Mouse (Mus musculus) forebrain, embryonic 12.5 days (tissue): Measurements from ENCODE around the gene Pou2f1. TPM values are rescaled to one million over a fixed set of nuclear protein-coding genes. Genes with fewer than 3 reads are reported as not detected.

ENCODE experiments used
- ATAC-seq: fragments of 200-750 bp; cut with Nextera tagmentation; 2 replicates; pipeline ENCODE4 v1.8.0; 2017; ENCODE audit warnings: moderate TSS enrichment; ENCODE audit not compliant: low FRiP score
- H3K27ac ChIP-seq: fragments of 300-500 bp; sonication (generic); 2 replicates; pipeline ENCODE4 v1.5.1; 2016; ENCODE audit warnings: mild to moderate bottlenecking
- H3K27me3 ChIP-seq: fragments of 300-500 bp; sonication (generic); 2 replicates; pipeline ENCODE4 v1.6.1; 2016; ENCODE audit warnings: mild to moderate bottlenecking
- H3K36me3 ChIP-seq: fragments of 300-500 bp; sonication (generic); replicated peaks from 2 replicates; pipeline ENCODE4 v1.6.1; 2016; ENCODE audit warnings: mild to moderate bottlenecking
- H3K4me1 ChIP-seq: fragments of 300-500 bp; sonication (generic); 2 replicates; pipeline ENCODE4 v1.6.1; 2016
- H3K4me2 ChIP-seq: fragments of 300-500 bp; sonication (generic); 2 replicates; pipeline ENCODE4 v1.6.1; 2016; ENCODE audit warnings: mild to moderate bottlenecking, moderate library complexity
- H3K4me3 ChIP-seq: fragments of 300-500 bp; sonication (generic); replicated peaks from 2 replicates; pipeline ENCODE4 v1.5.1; 2016; ENCODE audit warnings: mild to moderate bottlenecking
- H3K9ac ChIP-seq: fragments of 300-500 bp; sonication (generic); 2 replicates; pipeline ENCODE4 v1.6.1; 2016; ENCODE audit warnings: mild to moderate bottlenecking
- H3K9me3 ChIP-seq: fragments of 300-500 bp; sonication (generic); 2 replicates; pipeline ENCODE4 v1.6.1; 2016
- WGBS: fragments of 180-500 bp; shearing (Covaris S2); methylation state at CpG from one replicate; pipeline ENCODE4 v1.1.7; 2016; 5-methylcytosine and 5-hydroxymethylcytosine counted together
- polyA plus RNA-seq: library from polyadenylated mRNA; unstranded; fragments of >200 nt; fragmentation: Nextera tagmentation; extraction: Ambion mirVana; gene quantifications from 2 replicates; pipeline ENCODE4 v1.2.1, GENCODE M21; 2016

Gene Pou2f1
- polyA plus RNA-seq, 1 experiment from 2014 or later: 27.8 TPM

GRCm38 (mm10) chr1:165819147-165819546 lies 183.3 kb downstream of the Pou2f1 start:
- Histone ChIP-seq H3K4me3 (no peak overlapping the region), H3K27ac (no peak overlapping the region), H3K36me3 (no peaks in the 10 kb centered on the region), H3K27me3 (peaks cover 81% of the 10 kb centered on the region), H3K9me3 (no peaks in the 10 kb centered on the region), H3K4me2 (no peak overlapping the region), H3K4me1 (peaks cover 32% of the 10 kb centered on the region), H3K9ac (no peak overlapping the region)
- ATAC-seq: no peak
- 74% methylated on average over 4 of the region's 4 CpGs for whole genome bisulfite sequencing

DNA sequence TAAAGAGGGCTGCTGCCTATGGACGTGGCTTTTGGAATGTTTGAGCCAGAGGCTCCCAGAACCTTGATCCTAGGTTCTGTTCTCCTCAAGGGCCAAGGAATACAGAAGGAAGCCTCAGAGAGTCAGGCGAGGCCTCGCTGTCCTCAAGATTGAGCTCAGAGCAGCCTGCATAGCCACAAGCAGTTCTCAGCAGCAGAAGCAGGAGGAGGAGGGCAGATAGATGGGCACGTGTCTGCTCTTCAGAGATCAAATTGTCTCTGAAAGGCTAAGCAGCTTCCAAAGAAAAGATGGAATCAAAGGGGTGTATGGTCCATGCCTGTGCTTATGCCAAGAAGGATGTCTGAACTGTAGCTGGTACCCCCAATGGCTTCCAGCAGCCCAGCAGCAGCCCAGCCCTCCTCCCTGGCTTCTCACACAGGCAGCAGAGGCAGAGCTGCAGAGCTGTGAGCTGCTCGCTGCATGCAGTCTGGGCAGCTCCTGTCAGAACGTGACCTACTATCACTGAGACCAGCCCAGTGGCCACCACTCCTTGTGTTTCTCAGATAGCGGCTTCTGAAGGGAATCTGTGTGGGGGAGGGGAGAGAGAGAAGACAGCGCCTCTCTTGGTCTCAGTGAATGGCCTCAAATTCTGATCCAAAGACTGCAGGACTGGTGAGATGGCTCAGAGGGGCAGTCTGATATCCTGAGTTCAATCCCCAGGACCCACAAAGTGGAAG lies 184.2 kb downstream of the Pou2f1 start:
- Histone ChIP-seq H3K4me2 (no peak overlapping the region), H3K9me3 (no peaks in the 10 kb centered on the region), H3K27ac (no peak overlapping the region), H3K4me1 (peaks cover 41% of the 10 kb centered on the region), H3K4me3 (no peak overlapping the region), H3K9ac (0 out of 2 replicates have a peak overlapping the region, but pooled peaks have one; percentile 17), H3K27me3 (peaks cover 74% of the 10 kb centered on the region), H3K36me3 (no peaks in the 10 kb centered on the region)
- no peak for ATAC-seq
- WGBS: 37% methylated on average over 8 of the region's 8 CpGs

- Histone ChIP-seq H3K9me3 (no peaks in the 10 kb centered on the region), H3K27me3 (peaks cover 85% of the 10 kb centered on the region), H3K36me3 (no peaks in the 10 kb centered on the region), H3K9ac (no peak overlapping the region), H3K27ac (no peak overlapping the region), H3K4me1 (peaks cover 44% of the 10 kb centered on the region), H3K4me2 (no peak overlapping the region), H3K4me3 (no peak overlapping the region)
- 57% methylated on average over 9 of the region's 9 CpGs for WGBS
- no peak for ATAC-seq
Measured at GRCm38 (mm10) chr1:165817264-165817663, 185.2 kb downstream of the Pou2f1 start.

DNA sequence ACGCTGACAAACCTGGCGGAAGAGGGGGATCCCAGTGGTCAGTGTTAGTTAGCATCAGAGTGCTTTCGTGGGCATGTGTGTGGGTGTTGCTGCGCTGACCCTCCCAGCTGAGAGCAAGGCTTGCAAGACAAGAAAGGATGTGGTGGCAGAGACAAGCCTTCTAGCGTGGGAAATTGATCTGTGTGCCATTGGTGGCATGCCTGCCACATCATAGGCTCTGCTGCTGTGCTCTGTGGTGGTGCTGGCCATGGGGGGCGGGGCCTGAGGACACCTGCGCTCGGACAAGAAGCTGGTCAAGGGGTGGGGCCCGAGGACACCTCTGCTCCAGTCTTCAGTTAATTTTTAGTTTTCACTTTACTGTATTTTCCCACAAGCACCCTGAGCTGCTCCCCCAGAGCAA lies 186.1 kb downstream of the Pou2f1 start:
- Histone ChIP-seq H3K9ac (no peak overlapping the region), H3K4me3 (no peak overlapping the region), H3K27me3 (peaks cover 85% of the 10 kb centered on the region), H3K4me2 (no peak overlapping the region), H3K4me1 (peaks cover 44% of the 10 kb centered on the region), H3K9me3 (no peaks in the 10 kb centered on the region), H3K36me3 (no peaks in the 10 kb centered on the region), H3K27ac (no peak overlapping the region)
- no peak for ATAC-seq
- WGBS: 84% methylated on average over 9 of the region's 9 CpGs

Other genes with a start within 250 kb of the Pou2f1 start
- gene Creg1, start 238.9 kb downstream of the Pou2f1 start, polyA plus RNA-seq: 26.3 and 27.2 TPM in 2 replicates
- gene Cd247, start 214.0 kb downstream of the Pou2f1 start, polyA plus RNA-seq: 1.1 and 2.4 TPM in 2 replicates
- 1.4 and 1.8 TPM in 2 replicates for gene Dusp27, start 125.2 kb upstream of the Pou2f1 start, polyA plus RNA-seq
- not detected in 2 replicates for gene Gpa33, start 127.6 kb upstream of the Pou2f1 start, polyA plus RNA-seq
- not detected in 2 replicates for gene Mael, start 236.1 kb upstream of the Pou2f1 start, polyA plus RNA-seq